Mouse (Mus musculus) liver, postnatal 0 days (tissue): ENCODE measurements at regions not wholly inside any gene's neighbourhood (a gene's known extent, or its start where the extent isn't known, plus 50 kb on each side); places are given as distances from the start of the nearest gene placed in this dataset.

ENCODE experiments used
- CTCF ChIP-seq: sonication (generic); IDR thresholded peaks from 2 replicates; pipeline ENCODE4 v1.5.1; 2016; ENCODE audit warnings: antibody characterized with exemption, low read depth
- EP300 ChIP-seq: IDR thresholded peaks from 2 replicates; pipeline ENCODE4 v1.6.1; 2016; ENCODE audit warnings: antibody characterized with exemption, low read depth, mild to moderate bottlenecking

GRCm38 (mm10) chr2:148580286-148580966 is 92.0 kb upstream of the Nxt1 start:
- TF ChIP-seq CTCF = peak; percentile 79
- no peak for TF ChIP-seq EP300
